Mouse (Mus musculus): ENCODE measurements around the gene Fitm2.
A peak's percentile ranks its signal among the peaks of the same experiment; 100 is the strongest.
"Not testable (repeated sequence)": the region's sequence is repeated elsewhere in the genome, so short reads cannot be mapped to it uniquely, and the experiment has no call there.

The Fitm2 gene

DNA sequence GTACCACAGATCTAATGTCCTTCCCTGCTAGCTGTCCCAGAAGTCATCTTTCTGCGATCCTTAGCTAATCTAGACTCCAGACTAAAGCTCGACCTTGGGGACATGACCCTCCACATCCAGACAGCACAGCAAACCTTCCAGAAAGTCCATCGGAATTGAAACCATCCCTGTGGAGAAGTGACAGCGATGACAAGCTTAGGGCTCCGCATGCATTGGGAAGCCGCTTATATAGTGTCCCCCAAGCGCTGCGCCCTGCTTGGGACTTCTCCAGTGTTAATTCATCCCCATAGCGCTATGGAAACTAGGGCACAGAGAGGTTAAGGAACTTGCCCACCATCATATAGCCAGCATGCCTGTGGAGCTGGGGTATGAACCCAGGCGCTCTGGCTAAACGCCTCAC lies 9.6 kb downstream of the Fitm2 start:
- no peak for DNase-seq

GRCm38 (mm10) chr2:163462386-163462785 lies 10.0 kb downstream of the Fitm2 start:
- no peak for DNase-seq

- DNase-seq = not testable (repeated sequence)
Measured at GRCm38 (mm10) chr2:163461307-163461706, 11.1 kb downstream of the Fitm2 start.

DNA sequence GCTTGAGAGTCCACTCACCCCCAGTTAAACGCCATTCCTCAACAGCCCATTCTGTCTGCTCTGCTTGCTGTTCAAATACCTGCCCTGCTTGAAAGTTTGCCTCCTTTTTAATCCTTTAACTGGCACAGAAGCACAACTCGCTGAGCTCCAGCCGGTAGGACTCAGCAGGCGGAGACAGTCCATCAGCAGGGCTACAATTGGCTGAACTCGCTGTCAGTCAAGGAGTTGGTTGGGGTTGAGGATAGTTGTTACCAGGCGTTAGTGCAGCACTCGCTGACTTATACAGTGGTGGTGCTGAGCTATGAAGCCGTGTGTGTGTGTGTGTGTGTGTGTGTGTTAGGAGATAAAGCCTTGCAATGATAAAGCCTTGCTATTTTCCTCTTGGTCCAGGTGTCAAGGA lies 11.8 kb downstream of the Fitm2 start:
- no peak for DNase-seq

GRCm38 (mm10) chr2:163459380-163459779 lies 13.0 kb downstream of the Fitm2 start:
- no peak for DNase-seq

DNA sequence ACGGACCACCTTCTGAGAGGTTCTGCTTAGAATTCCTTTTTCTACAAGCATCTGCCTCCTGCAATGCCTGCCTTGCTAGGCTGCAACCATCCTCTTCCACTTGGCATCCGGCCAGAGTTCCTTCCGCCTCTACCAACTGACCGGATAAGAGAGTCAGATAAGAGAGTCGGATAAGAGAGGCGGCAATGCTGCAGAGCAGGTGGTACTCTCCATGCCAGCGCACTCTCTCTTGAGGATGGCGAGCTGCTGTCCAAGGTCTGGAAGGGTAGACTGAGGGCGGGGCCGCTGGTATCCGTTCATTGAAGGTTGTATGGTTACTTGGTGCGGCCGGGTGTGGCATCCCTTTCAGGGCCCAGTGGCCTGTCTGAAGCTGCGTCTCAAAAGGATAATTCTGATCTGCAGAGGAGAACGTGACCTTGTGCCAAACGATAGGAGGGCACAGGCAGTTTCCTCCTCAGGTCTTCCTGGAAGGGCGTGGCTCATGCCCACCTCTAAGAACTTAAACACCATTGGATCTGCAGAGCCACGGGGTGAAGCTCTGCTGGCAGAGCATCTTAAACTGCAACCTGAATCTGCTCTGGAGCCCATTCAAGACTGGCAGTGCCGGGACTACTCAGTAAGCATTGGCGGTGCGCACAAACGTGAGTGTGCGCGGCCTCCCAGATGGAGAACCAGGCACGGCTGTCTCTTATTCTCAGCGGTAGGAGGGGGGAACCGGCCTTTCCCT lies 13.7 kb downstream of the Fitm2 start:
- DNase-seq = no peak

DNA sequence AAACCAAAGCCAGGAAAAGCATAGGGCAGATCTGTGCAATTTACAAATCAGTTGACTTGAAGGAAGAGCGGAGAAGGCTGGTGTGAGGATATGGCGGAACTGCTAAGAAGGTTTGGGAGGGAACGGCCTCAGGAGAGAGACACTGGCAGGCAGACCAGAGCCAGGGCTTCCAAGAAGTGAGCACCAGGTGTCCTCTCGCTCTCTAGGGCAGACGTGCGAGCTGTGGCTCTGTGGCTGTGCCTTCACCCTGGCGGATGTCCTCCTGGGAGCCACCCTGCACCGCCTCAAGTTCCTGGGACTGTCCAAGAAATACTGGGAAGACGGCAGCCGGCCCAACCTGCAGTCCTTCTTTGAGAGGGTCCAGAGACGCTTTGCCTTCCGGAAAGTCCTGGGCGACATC lies 19.1 kb downstream of the Fitm2 start:
- DNase-seq = no peak

- no peak for DNase-seq
Measured at GRCm38 (mm10) chr2:163452738-163453137, 19.7 kb downstream of the Fitm2 start.

GRCm38 (mm10) chr2:163450668-163451295 lies 21.6 kb downstream of the Fitm2 start:
- DNase-seq = no peak

DNA sequence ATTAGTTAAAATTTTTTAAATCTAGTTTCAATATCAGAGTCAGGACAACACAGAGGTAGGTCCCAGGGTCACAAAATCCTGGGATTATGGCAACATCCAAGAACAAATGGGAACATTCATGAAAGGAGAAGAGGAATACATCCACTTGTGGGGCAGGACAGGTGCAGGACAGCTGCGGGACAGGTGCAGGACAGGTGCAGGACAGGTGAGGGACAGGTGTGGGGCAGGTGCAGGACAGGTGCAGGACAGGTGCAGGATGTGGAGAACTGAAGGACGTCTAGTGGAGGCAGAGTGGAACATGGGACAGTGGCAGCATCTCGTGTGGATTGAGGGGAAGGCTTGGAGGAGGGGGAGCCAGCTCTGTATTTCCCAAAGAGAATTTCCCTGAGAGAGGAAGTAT lies 23.2 kb downstream of the Fitm2 start:
- DNase-seq = no peak

DNA sequence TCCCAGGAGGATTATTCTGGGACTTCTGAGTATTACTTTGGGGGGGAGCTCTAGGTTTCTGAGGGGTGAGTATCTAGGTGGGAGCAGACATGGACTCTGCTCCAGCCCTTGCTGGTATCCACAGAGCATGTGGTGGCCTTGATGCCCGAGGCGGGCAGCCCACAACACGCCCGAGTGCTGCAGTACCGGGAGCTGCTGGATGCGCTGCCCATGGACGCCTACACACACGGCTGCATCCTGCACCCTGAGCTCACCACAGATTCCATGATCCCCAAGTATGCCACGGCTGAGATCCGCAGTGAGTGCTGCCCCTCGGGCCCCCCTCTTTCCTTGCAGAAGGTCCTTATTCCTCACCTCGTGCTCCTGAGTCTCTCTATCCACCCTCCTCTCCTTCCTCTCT lies 25.1 kb downstream of the Fitm2 start:
- no peak for DNase-seq

DNA sequence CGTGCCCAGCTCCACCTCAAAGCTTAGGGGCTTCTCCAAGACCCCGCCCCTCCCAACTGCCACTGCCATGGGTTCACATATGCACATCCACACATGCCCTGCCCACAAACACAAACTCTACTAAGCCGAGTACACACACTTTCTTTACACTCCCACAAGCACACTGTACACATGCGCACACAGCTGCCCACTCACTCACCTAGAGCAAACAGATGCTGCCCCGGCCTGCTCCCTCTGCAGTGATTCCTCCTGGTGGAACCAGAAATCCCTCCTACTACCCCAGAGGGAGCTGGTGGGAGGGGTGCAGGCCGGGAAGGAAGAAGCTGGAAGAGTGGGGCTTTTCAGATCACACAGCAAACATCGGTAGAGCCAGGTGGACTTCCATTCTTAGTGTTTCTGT lies 28.4 kb downstream of the Fitm2 start:
- DNase-seq = no peak

DNA sequence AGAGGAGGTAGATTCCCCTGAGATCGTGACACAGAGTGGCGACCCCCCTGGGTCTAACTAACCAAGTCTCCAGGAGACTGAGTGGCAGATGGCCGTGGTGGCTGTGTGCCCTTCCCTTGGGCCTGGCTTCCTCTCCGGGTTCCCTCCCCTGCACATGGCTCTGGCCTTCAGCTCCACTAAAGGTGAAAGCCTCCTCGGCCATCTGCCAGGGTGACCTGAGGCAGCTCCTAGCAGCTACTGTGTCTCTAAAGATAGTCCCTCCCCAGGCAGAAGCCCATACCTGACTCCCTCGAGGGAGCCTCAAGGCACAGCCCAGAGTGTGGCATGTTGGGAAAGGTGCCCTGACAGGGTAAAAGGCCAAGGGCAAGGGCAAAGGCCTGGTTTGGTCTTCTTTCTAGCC lies 28.9 kb downstream of the Fitm2 start:
- no peak for DNase-seq

DNA sequence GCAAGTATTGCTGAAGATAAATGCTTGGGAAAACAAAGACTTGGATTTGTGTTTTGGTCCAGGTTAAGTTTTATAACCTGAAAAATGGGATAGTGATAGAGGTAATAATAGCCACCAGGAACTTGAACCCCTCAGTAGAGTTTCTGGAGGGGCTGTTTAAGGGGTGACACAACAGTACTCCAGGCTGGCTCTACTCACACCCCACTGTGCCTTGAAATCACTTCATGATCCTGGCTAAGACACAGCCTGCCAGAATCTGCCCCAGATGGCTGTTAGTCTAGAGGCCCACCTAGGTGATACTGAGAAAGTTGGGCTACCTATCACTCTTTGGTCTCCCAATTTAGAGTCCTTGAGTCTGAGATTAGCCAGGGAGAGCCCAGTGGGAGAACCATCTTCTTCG lies 32.9 kb downstream of the Fitm2 start:
- no peak for DNase-seq

DNA sequence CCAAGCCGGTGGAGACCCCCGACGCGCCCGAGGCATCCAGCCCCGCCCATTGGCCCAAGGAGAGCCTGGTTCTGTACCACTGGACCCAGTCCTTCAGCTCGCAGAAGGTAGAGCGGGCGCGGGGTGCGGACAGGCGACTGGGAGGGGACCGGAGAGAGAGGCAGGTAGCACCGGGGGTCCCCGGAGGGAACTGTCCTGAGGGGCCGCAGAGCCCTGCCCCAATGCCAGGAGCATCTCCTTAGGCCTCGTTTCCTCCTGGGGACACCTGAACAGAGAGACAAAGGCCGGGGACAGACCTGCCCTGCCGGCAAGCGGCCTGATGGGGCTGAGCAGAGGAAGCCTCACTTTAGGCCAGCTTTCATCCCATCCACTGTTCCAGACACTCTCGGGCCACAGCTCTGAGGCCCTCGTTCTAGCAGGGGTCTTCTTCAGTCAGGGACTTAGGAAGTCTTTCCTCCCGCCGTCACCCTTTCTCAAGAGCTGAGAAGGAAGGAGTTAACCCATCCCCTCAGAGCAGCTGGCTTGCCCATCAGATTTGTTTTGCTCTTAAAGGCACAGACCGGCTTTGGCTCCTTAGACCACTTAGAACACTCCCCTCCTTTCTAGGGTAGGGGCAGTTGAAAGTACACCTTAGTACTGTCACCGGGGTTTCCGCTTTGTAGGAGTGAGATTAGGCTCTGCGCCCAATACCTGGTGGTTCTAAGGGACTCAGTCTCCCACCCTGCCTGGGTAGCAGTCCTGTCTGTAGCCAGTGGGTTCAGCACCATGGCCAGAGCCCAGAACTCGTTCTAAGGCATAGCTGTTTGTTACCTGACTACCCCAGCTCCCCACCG lies 33.6 kb downstream of the Fitm2 start:
- no peak for DNase-seq

- no peak for DNase-seq
Measured at GRCm38 (mm10) chr2:163438246-163438618, 34.2 kb downstream of the Fitm2 start, which contains the start of gene Gdap1l1. Gene Gdap1l1 (plus strand): TSS chr2:163438476.

DNA sequence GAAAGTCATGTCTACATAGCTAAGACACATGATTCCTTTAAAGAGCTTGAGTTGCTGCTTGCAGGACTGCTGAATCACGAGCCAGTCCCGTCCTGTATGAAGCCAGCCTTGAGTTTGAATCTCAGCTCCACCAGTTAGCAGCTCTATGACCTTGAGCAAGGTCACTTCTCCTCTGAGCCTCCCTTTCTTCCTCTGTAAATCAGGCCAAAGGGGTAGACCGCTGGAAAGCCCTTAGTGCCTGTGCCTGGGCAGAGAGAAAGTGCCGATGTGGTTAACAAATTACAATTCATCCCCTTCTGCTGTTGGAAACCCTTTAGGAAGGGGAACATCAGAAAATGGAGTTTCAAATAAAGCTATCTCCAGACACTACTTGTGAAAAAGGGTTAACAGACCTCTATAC lies 34.6 kb downstream of the Fitm2 start:
- DNase-seq = no peak

- DNase-seq = no peak
Measured at GRCm38 (mm10) chr2:163433971-163434370, 38.5 kb downstream of the Fitm2 start.

DNA sequence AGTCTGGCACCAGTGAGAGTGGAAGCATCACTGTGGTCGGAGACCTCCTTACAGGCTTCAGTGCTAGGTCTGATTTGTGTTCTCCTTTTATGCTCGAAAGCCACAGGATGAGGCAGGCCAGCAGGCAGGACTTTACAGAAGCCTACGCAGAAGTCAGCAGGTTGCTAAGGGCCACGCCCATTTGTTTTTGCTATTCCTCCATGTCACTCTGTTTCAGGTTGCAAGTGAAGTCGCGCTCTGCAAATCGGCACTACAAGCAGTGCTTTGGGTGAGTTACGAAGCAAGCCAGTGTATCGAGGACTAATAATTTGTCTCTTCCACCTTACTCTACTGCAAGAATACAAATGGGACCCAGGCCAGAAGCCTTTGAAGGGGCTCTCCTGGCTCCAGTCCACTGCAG lies 41.1 kb downstream of the Fitm2 start:
- no peak for DNase-seq

GRCm38 (mm10) chr2:163428346-163429011 lies 44.0 kb downstream of the Fitm2 start:
- no peak for DNase-seq

DNA sequence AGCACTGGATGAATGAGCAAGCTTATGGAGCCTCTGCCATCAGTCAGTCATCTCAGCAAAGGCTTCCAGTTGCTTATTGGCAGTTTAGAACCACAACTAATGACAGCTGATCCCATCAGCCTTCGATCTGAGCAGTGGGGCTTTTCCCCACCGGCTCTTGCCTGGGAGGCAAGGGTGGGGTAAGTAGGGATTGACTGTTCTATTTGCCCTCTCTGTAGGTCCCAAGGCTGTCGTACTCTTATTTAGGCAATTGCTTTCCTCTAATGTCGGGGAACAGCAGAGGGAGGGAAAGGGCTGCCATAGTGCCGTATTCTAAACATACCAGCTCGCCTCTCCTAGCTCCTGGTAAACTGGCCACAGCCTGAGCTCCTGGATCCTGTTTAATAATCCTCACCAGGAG lies 47.8 kb downstream of the Fitm2 start, which contains the start of gene Oser1:
Oser1 (minus strand) TSS at position 101 of the 400 bp plus-strand sequence.
- no peak for DNase-seq

GRCm38 (mm10) chr2:163422895-163423660 lies 49.4 kb downstream of the Fitm2 start:
- DNase-seq = peak; percentile 68

Data from kidney, adult 11 months (tissue).